Mouse (Mus musculus) erythroblast, embryonic 14.5 days (primary cell): ENCODE measurements around the gene Tnfaip8l2. TPM values are rescaled to one million over a fixed set of nuclear protein-coding genes. Genes with fewer than 3 reads are reported as not detected.
A peak's percentile ranks its signal among the peaks of the same experiment; 100 is the strongest.

Source experiments
- H3K27me3 ChIP-seq: 2 replicates; pipeline ENCODE4 v1.6.1; 2012; ENCODE audit warnings: inconsistent platforms; ENCODE audit not compliant: control insufficient read depth
- H3K36me3 ChIP-seq: 2 replicates; pipeline ENCODE4 v1.6.1; 2012; ENCODE audit warnings: mild to moderate bottlenecking, inconsistent platforms; ENCODE audit not compliant: control insufficient read depth
- H3K4me1 ChIP-seq: 2 replicates; pipeline ENCODE4 v1.6.1; 2012; ENCODE audit warnings: inconsistent platforms; ENCODE audit not compliant: control insufficient read depth
- H3K4me3 ChIP-seq: replicated peaks from 2 replicates; pipeline ENCODE3; 2012; ENCODE audit warnings: moderate library complexity, mild to moderate bottlenecking, inconsistent platforms
- H3K9me3 ChIP-seq: 2 replicates; pipeline ENCODE4 v1.6.1; 2012; ENCODE audit warnings: low read length, inconsistent platforms, mixed read lengths; ENCODE audit not compliant: control insufficient read depth
- GATA1 ChIP-seq: IDR thresholded peaks from 2 replicates; pipeline ENCODE4 v1.6.1; 2012; ENCODE audit warnings: low read length, inconsistent platforms, mixed read lengths
- TAL1 ChIP-seq: IDR thresholded peaks from 3 replicates; pipeline ENCODE4 v1.6.1; 2012; ENCODE audit warnings: low read length, inconsistent platforms, mixed read lengths
- polyA plus RNA-seq: library from polyadenylated mRNA; stranded (reverse); fragments of >175 nt; gene quantifications from 2 replicates; pipeline ENCODE4 v1.2.3, GENCODE M21; 2012

Gene Tnfaip8l2
- polyA plus RNA-seq, 1 experiment = 0.04 TPM

DNA sequence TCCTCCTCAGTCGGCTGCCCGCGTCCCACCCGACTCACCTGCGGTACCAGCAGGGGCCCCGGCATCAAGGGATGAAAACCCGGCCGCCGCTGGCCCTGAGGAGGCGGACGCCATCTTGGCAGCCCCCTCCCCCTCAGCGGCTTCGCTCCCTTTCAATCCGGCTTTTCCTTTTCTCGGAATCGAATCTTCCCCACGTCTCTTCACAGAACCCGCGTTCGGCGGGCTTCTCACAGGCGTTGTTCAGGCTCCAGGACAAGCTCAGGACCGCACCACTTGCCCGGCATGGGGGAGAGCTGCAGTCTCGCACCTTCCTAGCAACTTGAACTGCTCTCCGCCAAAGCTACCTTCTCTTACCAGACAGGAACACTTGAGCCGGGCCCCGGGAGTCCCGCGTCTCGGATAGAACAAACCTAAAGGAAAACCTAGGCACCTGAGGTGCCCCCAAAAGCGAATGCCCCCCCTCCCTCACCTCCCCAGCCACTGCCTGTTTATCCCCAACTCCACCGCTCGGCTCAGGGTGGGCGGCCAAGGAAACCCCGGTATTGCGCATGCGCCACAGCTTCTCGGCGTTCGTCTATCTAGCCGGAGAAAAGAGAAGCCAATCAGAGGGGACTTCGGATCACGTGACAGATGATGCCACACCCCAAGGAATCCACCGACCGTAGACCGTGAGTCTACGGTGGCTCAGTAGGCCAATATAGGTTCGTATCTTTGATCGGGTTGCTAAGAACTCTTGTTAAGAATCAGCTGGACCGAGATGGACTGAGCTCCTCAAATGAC is 35.6 kb downstream of the Tnfaip8l2 start, which contains the start of gene Pip5k1a:
TSS of gene Pip5k1a (minus strand) at position 593 of the 780 bp plus-strand sequence.
- peak; percentile 10; the same call in 1 of the 2 replicates for TF ChIP-seq GATA1
- TF ChIP-seq TAL1 = no peak
- Histone ChIP-seq H3K4me1 (peaks cover 72% of the 10 kb centered on the region), H3K4me3 (peak within 1 kb of the TSS; percentile 87), H3K9me3 (no peaks in the 10 kb centered on the region), H3K36me3 (peaks cover 23% of the 10 kb centered on the region), H3K27me3 (no peaks in the 10 kb centered on the region)

DNA sequence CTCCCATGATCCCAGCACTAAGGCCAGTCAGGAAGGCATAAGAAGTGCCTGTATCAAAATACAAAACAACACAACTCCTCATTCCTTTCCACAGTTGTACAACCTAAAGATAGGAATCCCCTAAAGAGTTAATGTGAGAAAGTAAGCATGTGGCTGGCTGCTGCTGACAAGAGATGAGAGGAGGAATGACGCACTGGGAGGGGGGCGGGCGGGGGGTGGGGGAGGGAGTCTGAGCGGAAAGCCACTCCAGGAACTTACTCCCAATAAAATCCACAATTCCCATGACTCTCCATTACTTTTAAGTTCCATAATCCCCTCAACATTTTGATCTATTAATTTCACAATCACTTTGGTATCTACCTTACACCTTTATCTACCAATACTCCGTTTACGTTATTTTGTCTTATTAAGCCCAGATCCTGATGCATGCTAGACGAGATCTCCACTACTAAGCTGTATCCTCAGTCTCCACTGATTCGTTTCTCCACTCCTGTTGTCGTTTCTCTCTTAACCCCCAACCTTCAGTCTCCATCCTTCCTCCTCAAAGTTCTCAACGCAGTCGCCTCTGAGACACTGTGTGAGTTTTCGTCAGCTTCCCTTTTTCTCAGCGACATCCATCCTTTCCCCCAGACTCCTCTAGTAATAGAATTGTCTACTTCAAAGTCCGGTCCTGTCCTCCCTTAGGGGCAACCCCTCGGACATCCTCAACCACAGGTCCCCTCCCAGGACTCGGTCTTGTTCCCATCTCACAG is 36.4 kb downstream of the Tnfaip8l2 start:
- Histone ChIP-seq H3K27me3 (no peaks in the 10 kb centered on the region), H3K36me3 (peaks cover 31% of the 10 kb centered on the region), H3K4me3 (peak overlapping the region; percentile 87), H3K4me1 (peaks cover 70% of the 10 kb centered on the region), H3K9me3 (no peaks in the 10 kb centered on the region)
- TF ChIP-seq GATA1 = no peak

DNA sequence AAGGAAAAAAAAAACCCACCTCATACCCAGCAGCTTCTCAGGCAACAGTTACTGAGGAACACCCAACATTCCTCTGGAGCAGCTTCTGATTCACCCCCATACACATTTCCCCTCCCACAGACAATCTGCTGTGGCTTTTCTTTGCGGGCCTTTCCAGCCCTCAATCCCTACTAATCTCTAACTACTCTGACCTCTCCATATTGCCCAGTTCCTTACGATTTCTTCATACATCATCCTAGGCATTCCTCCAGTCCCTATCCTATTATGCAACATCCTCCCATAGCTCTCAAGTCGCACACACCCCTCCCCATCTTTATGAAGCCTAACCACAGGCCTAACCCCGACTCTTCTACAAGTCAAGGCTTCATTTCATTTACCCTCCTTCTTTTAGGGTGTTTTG is 37.0 kb downstream of the Tnfaip8l2 start:
- TF ChIP-seq GATA1 (no peak), TAL1 (no peak)
- Histone ChIP-seq H3K9me3 (no peaks in the 10 kb centered on the region), H3K27me3 (no peaks in the 10 kb centered on the region), H3K4me3 (peak overlapping the region; percentile 87), H3K4me1 (peaks cover 67% of the 10 kb centered on the region), H3K36me3 (peaks cover 33% of the 10 kb centered on the region)

DNA sequence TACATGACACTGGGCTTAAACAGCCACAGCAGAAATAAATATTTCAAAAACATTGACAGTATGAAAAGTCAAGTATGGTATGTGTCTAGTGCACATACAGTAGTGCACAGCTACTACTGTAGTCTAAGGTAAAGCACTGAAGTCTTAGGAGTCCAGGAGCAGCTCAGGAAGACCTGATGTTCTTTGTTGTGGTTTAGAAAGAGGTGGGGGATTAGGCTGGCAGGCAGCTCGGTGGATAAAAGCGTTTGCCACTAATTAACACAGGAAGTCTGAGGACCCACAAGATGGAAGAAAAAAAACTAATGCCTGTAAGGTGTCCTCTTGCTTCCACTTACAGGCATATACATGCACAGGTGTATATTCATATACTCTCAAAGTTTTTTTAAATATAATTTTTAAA is 41.3 kb downstream of the Tnfaip8l2 start:
- H3K36me3 ChIP-seq = peaks cover 71% of the 10 kb centered on the region
- peaks cover 43% of the 10 kb centered on the region for H3K4me1 ChIP-seq
- H3K9me3 ChIP-seq = no peaks in the 10 kb centered on the region
- H3K27me3 ChIP-seq = no peaks in the 10 kb centered on the region
- TF ChIP-seq TAL1 = no peak
- TF ChIP-seq GATA1 = no peak
- no peak overlapping the region for H3K4me3 ChIP-seq

Other genes starting within 250 kb of the Tnfaip8l2 start
- gene Selenbp1, start 209.3 kb downstream of the Tnfaip8l2 start, polyA plus RNA-seq = 0.64 and 1.1 TPM in 2 replicates
- gene Rfx5, start 188.3 kb downstream of the Tnfaip8l2 start, polyA plus RNA-seq = not detected in 2 replicates
- gene Pi4kb, start 167.6 kb downstream of the Tnfaip8l2 start, polyA plus RNA-seq = 0.48 and 0.91 TPM in 2 replicates
- 0.61 and 0.79 TPM in 2 replicates for gene Zfp687, start 126.9 kb downstream of the Tnfaip8l2 start, polyA plus RNA-seq
- 17.0 and 20.7 TPM in 2 replicates for gene Psmd4, start 99.7 kb downstream of the Tnfaip8l2 start, polyA plus RNA-seq
- gene Pip5k1a, start 35.4 kb downstream of the Tnfaip8l2 start, polyA plus RNA-seq = 1.5 and 2.3 TPM in 2 replicates
- 16.8 and 18.2 TPM in 2 replicates for gene Vps72, start 31.3 kb downstream of the Tnfaip8l2 start, polyA plus RNA-seq
- not detected in 2 replicates for gene Tmod4, start 17.9 kb downstream of the Tnfaip8l2 start, polyA plus RNA-seq
- gene Scnm1, start 8.3 kb downstream of the Tnfaip8l2 start, polyA plus RNA-seq = 0.63 and 0.86 TPM in 2 replicates
- gene Lysmd1, start 8.3 kb downstream of the Tnfaip8l2 start, polyA plus RNA-seq = 0.90 and 1.1 TPM in 2 replicates
- 0.01 and 0.04 TPM in 2 replicates for gene Sema6c, start 18.1 kb upstream of the Tnfaip8l2 start, polyA plus RNA-seq
- 0.29 and 0.30 TPM in 2 replicates for gene Gabpb2, start 75.6 kb upstream of the Tnfaip8l2 start, polyA plus RNA-seq
- gene Cdc42se1, start 86.4 kb upstream of the Tnfaip8l2 start, polyA plus RNA-seq = 6.8 and 8.0 TPM in 2 replicates
- gene Mllt11, start 89.8 kb upstream of the Tnfaip8l2 start, polyA plus RNA-seq = 0.09 TPM in 2 replicates
- not detected in 2 replicates for gene Gm128, start 99.2 kb upstream of the Tnfaip8l2 start, polyA plus RNA-seq
- not detected in 2 replicates for gene Bnipl, start 108.8 kb upstream of the Tnfaip8l2 start, polyA plus RNA-seq
- gene Mindy1, start 139.0 kb upstream of the Tnfaip8l2 start, polyA plus RNA-seq = 6.4 and 7.1 TPM in 2 replicates
- 0.06 and 0.08 TPM in 2 replicates for gene Prune1, start 139.7 kb upstream of the Tnfaip8l2 start, polyA plus RNA-seq
- 0.03 and 0.06 TPM in 2 replicates for gene Anxa9, start 164.8 kb upstream of the Tnfaip8l2 start, polyA plus RNA-seq
- 5.9 and 9.3 TPM in 2 replicates for gene Cers2, start 172.4 kb upstream of the Tnfaip8l2 start, polyA plus RNA-seq
- 0.42 and 0.62 TPM in 2 replicates for gene Setdb1, start 214.8 kb upstream of the Tnfaip8l2 start, polyA plus RNA-seq